Mouse (Mus musculus): ENCODE data around the gene Vav3. TPM values are rescaled to one million over a fixed set of nuclear protein-coding genes. Genes with fewer than 3 reads are reported as not detected.

Gene Vav3
- polyA plus RNA-seq, 1 experiment: 3.8 TPM

DNA sequence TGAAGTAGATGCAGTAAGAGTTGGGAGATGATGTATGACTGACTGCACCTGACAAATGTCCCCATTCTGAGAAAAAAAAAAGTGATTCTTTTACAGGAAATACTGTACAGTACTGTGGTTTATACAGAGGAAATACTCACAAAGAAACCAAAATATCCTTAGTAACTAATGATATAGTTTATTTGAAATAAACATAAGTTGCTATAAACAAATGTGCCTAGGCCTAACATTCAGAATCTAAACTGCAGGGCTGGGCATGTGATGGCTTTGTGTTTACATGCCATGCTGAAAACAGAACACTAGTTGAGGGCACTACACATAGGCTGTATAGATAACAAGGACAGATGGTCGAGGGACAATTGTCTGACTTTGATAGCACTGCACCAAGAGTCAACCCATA, 114.2 kb downstream of the Vav3 start:
- TF ChIP-seq CTCF (IDR thresholded peaks at IDR 0.05; ENCODE audit: extremely low read depth, insufficient read depth, low read length) (no peak), POLR2A (IDR thresholded peaks at IDR 0.05; ENCODE audit: extremely low read depth, insufficient read depth, low read length) (no peak)
- no peaks in the 10 kb centered on the region for H3K4me1 ChIP-seq (ENCODE audit: control insufficient read depth, insufficient read depth, low read length)
- no peak overlapping the region for H3K4me3 ChIP-seq (ENCODE audit: insufficient read depth, low read length)
- no peak overlapping the region for H3K27ac ChIP-seq (ENCODE audit: insufficient read depth, low read length)

- no peak for TF ChIP-seq CTCF (IDR thresholded peaks at IDR 0.05; ENCODE audit: extremely low read depth, insufficient read depth, low read length)
- no peak for TF ChIP-seq POLR2A (IDR thresholded peaks at IDR 0.05; ENCODE audit: extremely low read depth, insufficient read depth, low read length)
- no peak overlapping the region for H3K4me3 ChIP-seq (ENCODE audit: insufficient read depth, low read length)
Measured at GRCm38 (mm10) chr3:109456340-109456739, 115.9 kb downstream of the Vav3 start.

GRCm38 (mm10) chr3:109463684-109464083, 123.2 kb downstream of the Vav3 start:
- Histone ChIP-seq H3K27ac (ENCODE audit: insufficient read depth, low read length) (no peak overlapping the region), H3K4me3 (ENCODE audit: insufficient read depth, low read length) (no peak overlapping the region), H3K4me1 (ENCODE audit: control insufficient read depth, insufficient read depth, low read length) (no peaks in the 10 kb centered on the region)
- TF ChIP-seq CTCF (IDR thresholded peaks at IDR 0.05; ENCODE audit: extremely low read depth, insufficient read depth, low read length) (no peak), POLR2A (IDR thresholded peaks at IDR 0.05; ENCODE audit: extremely low read depth, insufficient read depth, low read length) (no peak)

More at GRCm38 (mm10) chr3:109456340-109456739, 115.9 kb downstream of the Vav3 start:
- H3K27ac ChIP-seq (ENCODE audit: insufficient read depth, low read length): no peak overlapping the region
- no peaks in the 10 kb centered on the region for H3K4me1 ChIP-seq (ENCODE audit: control insufficient read depth, insufficient read depth, low read length)

GRCm38 (mm10) chr3:109464600-109464999, 124.1 kb downstream of the Vav3 start:
- no peak overlapping the region for H3K27ac ChIP-seq (ENCODE audit: insufficient read depth, low read length)
- no peak overlapping the region for H3K4me3 ChIP-seq (ENCODE audit: insufficient read depth, low read length)
- H3K4me1 ChIP-seq (ENCODE audit: control insufficient read depth, insufficient read depth, low read length): no peaks in the 10 kb centered on the region
- TF ChIP-seq POLR2A (IDR thresholded peaks at IDR 0.05; ENCODE audit: extremely low read depth, insufficient read depth, low read length): no peak
- no peak for TF ChIP-seq CTCF (IDR thresholded peaks at IDR 0.05; ENCODE audit: extremely low read depth, insufficient read depth, low read length)

GRCm38 (mm10) chr3:109466541-109466940, 126.1 kb downstream of the Vav3 start:
- H3K4me1 ChIP-seq (ENCODE audit: control insufficient read depth, insufficient read depth, low read length): no peaks in the 10 kb centered on the region
- no peak for TF ChIP-seq CTCF (IDR thresholded peaks at IDR 0.05; ENCODE audit: extremely low read depth, insufficient read depth, low read length)
- TF ChIP-seq POLR2A (IDR thresholded peaks at IDR 0.05; ENCODE audit: extremely low read depth, insufficient read depth, low read length): no peak
- no peak overlapping the region for H3K4me3 ChIP-seq (ENCODE audit: insufficient read depth, low read length)
- no peak overlapping the region for H3K27ac ChIP-seq (ENCODE audit: insufficient read depth, low read length)

DNA sequence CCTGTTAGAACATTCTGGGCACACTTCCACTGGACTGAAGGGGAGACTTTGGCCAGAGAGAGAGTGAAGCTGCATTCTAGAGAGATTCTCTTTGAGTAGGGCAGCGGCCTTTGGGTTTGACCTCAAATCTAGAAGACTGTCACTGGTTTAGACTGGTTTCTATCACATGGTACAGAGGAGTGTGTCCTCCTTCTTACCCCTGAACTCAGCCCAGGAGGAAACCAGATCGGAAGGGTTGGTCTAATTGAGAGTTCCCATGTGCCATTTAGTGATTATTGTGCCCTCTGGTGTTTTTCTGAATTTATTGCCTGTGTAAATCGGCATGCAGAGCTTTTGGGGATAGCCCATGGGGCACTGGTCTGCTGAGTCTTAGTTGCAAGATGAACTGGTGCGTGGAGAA, 126.8 kb downstream of the Vav3 start:
- no peaks in the 10 kb centered on the region for H3K4me1 ChIP-seq (ENCODE audit: control insufficient read depth, insufficient read depth, low read length)
- TF ChIP-seq POLR2A (IDR thresholded peaks at IDR 0.05; ENCODE audit: extremely low read depth, insufficient read depth, low read length) (no peak), CTCF (IDR thresholded peaks at IDR 0.05; ENCODE audit: extremely low read depth, insufficient read depth, low read length) (0 out of 2 replicates have a peak, but pooled peaks have one; percentile 5)
- no peak overlapping the region for H3K27ac ChIP-seq (ENCODE audit: insufficient read depth, low read length)
- no peak overlapping the region for H3K4me3 ChIP-seq (ENCODE audit: insufficient read depth, low read length)

GRCm38 (mm10) chr3:109469465-109469864, 129.0 kb downstream of the Vav3 start:
- no peak overlapping the region for H3K4me3 ChIP-seq (ENCODE audit: insufficient read depth, low read length)
- H3K27ac ChIP-seq (ENCODE audit: insufficient read depth, low read length): no peak overlapping the region
- no peaks in the 10 kb centered on the region for H3K4me1 ChIP-seq (ENCODE audit: control insufficient read depth, insufficient read depth, low read length)
- TF ChIP-seq POLR2A (IDR thresholded peaks at IDR 0.05; ENCODE audit: extremely low read depth, insufficient read depth, low read length) (no peak), CTCF (IDR thresholded peaks at IDR 0.05; ENCODE audit: extremely low read depth, insufficient read depth, low read length) (no peak)

- no peak overlapping the region for H3K27ac ChIP-seq (ENCODE audit: insufficient read depth, low read length)
- H3K4me3 ChIP-seq (ENCODE audit: insufficient read depth, low read length): no peak overlapping the region
- no peak for TF ChIP-seq CTCF (IDR thresholded peaks at IDR 0.05; ENCODE audit: extremely low read depth, insufficient read depth, low read length)
- TF ChIP-seq POLR2A (IDR thresholded peaks at IDR 0.05; ENCODE audit: extremely low read depth, insufficient read depth, low read length): no peak
- H3K4me1 ChIP-seq (ENCODE audit: control insufficient read depth, insufficient read depth, low read length): no peaks in the 10 kb centered on the region
Measured at GRCm38 (mm10) chr3:109470651-109471255, 130.3 kb downstream of the Vav3 start.

- TF ChIP-seq POLR2A (IDR thresholded peaks at IDR 0.05; ENCODE audit: extremely low read depth, insufficient read depth, low read length) (no peak), CTCF (IDR thresholded peaks at IDR 0.05; ENCODE audit: extremely low read depth, insufficient read depth, low read length) (no peak)
- peaks cover 1% of the 10 kb centered on the region for H3K4me1 ChIP-seq (ENCODE audit: control insufficient read depth, insufficient read depth, low read length)
- H3K27ac ChIP-seq (ENCODE audit: insufficient read depth, low read length): no peak overlapping the region
Measured at GRCm38 (mm10) chr3:109476521-109476920, 136.1 kb downstream of the Vav3 start.

GRCm38 (mm10) chr3:109478297-109478696, 137.8 kb downstream of the Vav3 start:
- H3K4me3 ChIP-seq (ENCODE audit: insufficient read depth, low read length): no peak overlapping the region
- H3K27ac ChIP-seq (ENCODE audit: insufficient read depth, low read length): no peak overlapping the region
- TF ChIP-seq CTCF (IDR thresholded peaks at IDR 0.05; ENCODE audit: extremely low read depth, insufficient read depth, low read length): no peak
- no peak for TF ChIP-seq POLR2A (IDR thresholded peaks at IDR 0.05; ENCODE audit: extremely low read depth, insufficient read depth, low read length)
- H3K4me1 ChIP-seq (ENCODE audit: control insufficient read depth, insufficient read depth, low read length): peaks cover 1% of the 10 kb centered on the region

More at GRCm38 (mm10) chr3:109476521-109476920, 136.1 kb downstream of the Vav3 start:
- no peak overlapping the region for H3K4me3 ChIP-seq (ENCODE audit: insufficient read depth, low read length)

All from cortical plate, adult 2 months (tissue).